Mouse (Mus musculus) MEL (cell line): ENCODE measurements around the gene Sec16a. TPM values are rescaled to one million over a fixed set of nuclear protein-coding genes. Genes with fewer than 3 reads are reported as not detected.

Experiments used
- DNase-seq: peaks from one replicate; pipeline ENCODE4 v3.0.0; 2011; ENCODE audit warnings: low read depth, low spot score
- H3K27ac ChIP-seq: 2 replicates; pipeline ENCODE4 v1.5.1; 2012; ENCODE audit warnings: low read depth, mild to moderate bottlenecking, control low read depth, low read length, moderate library complexity; ENCODE audit not compliant: control insufficient read depth
- H3K27me3 ChIP-seq, 2 experiments: fragments of 150-350 bp in 1 of 2; sonication (generic) in 1 of 2; 2 replicates each; pipeline ENCODE4 v1.6.1; 2012; ENCODE audit warnings: low read length in 2 of 2, mild to moderate bottlenecking in 2 of 2, improper control_type of control experiment in 1 of 2, moderate library complexity in 1 of 2; ENCODE audit not compliant: insufficient read depth in 2 of 2, control insufficient read depth in 1 of 2
- H3K36me3 ChIP-seq, 2 experiments: 2 replicates each; pipeline ENCODE4 v1.6.1; 2012 to 2014; ENCODE audit warnings: low read length in 2 of 2, improper control_type of control experiment in 1 of 2, inconsistent platforms in 1 of 2, mild to moderate bottlenecking in 1 of 2; ENCODE audit not compliant: insufficient read depth in 2 of 2, control insufficient read depth in 1 of 2
- H3K4me1 ChIP-seq, 2 experiments: fragments of 150-350 bp in 1 of 2; sonication (generic) in 1 of 2; 2 replicates each; pipeline ENCODE4 v1.6.1; 2012; ENCODE audit warnings: low read length in 2 of 2, improper control_type of control experiment in 1 of 2, mild to moderate bottlenecking in 1 of 2; ENCODE audit not compliant: insufficient read depth in 2 of 2, control insufficient read depth in 1 of 2
- H3K4me3 ChIP-seq, 2 experiments: fragments of 150-350 bp in 1 of 2; sonication (generic) in 1 of 2; 2 replicates each; pipeline ENCODE4 v1.5.1; 2012; ENCODE audit warnings: low read depth in 2 of 2, low read length in 2 of 2, mild to moderate bottlenecking in 2 of 2, moderate library complexity in 2 of 2, control low read depth in 1 of 2, improper control_type of control experiment in 1 of 2; ENCODE audit not compliant: control insufficient read depth in 1 of 2, insufficient read depth in 1 of 2
- H3K79me2 ChIP-seq: 2 replicates; pipeline ENCODE4 v1.6.1; 2012; ENCODE audit warnings: mild to moderate bottlenecking, low read length, moderate library complexity; ENCODE audit not compliant: control insufficient read depth, poor library complexity, insufficient read depth
- H3K9ac ChIP-seq: 2 replicates; pipeline ENCODE4 v1.6.1; 2012; ENCODE audit warnings: low read depth, mild to moderate bottlenecking, control low read depth, low read length, moderate library complexity; ENCODE audit not compliant: control insufficient read depth, poor library complexity, severe bottlenecking
- H3K9me3 ChIP-seq: fragments of 150-350 bp; sonication (generic); replicated peaks from 2 replicates; pipeline ENCODE4 v1.6.1; 2012; ENCODE audit warnings: mild to moderate bottlenecking, low read length, improper control_type of control experiment, moderate library complexity; ENCODE audit not compliant: insufficient read depth
- BHLHE40 ChIP-seq: IDR thresholded peaks from 2 replicates; pipeline ENCODE4 v1.6.1; 2012; ENCODE audit warnings: low read depth, mild to moderate bottlenecking, inconsistent platforms, low read length, improper control_type of control experiment, borderline replicate concordance
- ELF1 ChIP-seq: IDR thresholded peaks from 2 replicates; pipeline ENCODE4 v1.6.1; 2014; ENCODE audit warnings: low read depth, mild to moderate bottlenecking, inconsistent platforms, low read length, improper control_type of control experiment, moderate library complexity
- ETS1 ChIP-seq: IDR thresholded peaks from 2 replicates; pipeline ENCODE4 v1.6.1; 2012; ENCODE audit warnings: low read depth, mild to moderate bottlenecking, inconsistent platforms, low read length, improper control_type of control experiment, moderate library complexity
- GABPA ChIP-seq: IDR thresholded peaks from 2 replicates; pipeline ENCODE4 v1.6.1; 2012; ENCODE audit warnings: low read depth, mild to moderate bottlenecking, inconsistent platforms, low read length, improper control_type of control experiment, moderate library complexity
- GATA1 ChIP-seq: IDR thresholded peaks from 2 replicates; pipeline ENCODE4 v1.6.1; 2011; ENCODE audit warnings: low read depth, low read length, improper control_type of control experiment
- KAT2A ChIP-seq: conservative IDR thresholded peaks from 2 replicates; pipeline ENCODE4 v1.6.1; 2012; ENCODE audit warnings: low read depth, low read length, improper control_type of control experiment, inconsistent platforms
- MAFK ChIP-seq: IDR thresholded peaks from 2 replicates; pipeline ENCODE4 v1.6.1; 2011; ENCODE audit warnings: low read depth, mild to moderate bottlenecking, low read length, improper control_type of control experiment, borderline replicate concordance
- MAX ChIP-seq: IDR thresholded peaks from 2 replicates; pipeline ENCODE4 v1.6.1; 2011; ENCODE audit warnings: low read length, improper control_type of control experiment
- MYB ChIP-seq: IDR thresholded peaks from 2 replicates; pipeline ENCODE4 v1.6.1; 2011; ENCODE audit warnings: mild to moderate bottlenecking, low read depth, low read length, improper control_type of control experiment
- MYC ChIP-seq: IDR thresholded peaks from 2 replicates; pipeline ENCODE4 v1.6.1; 2011; ENCODE audit warnings: low read depth, mild to moderate bottlenecking, low read length, improper control_type of control experiment, moderate library complexity
- POLR2A ChIP-seq, 2 experiments: IDR thresholded peaks; 2 replicates each; pipeline ENCODE4 v1.6.1; 2011 to 2012; ENCODE audit warnings: low read length in 2 of 2, mild to moderate bottlenecking in 2 of 2, control low read depth in 1 of 2, improper control_type of control experiment in 1 of 2, low read depth in 1 of 2, moderate library complexity in 1 of 2; ENCODE audit not compliant: control insufficient read depth in 1 of 2, insufficient read depth in 1 of 2, poor library complexity in 1 of 2
- POLR2AphosphoS5 ChIP-seq: IDR thresholded peaks from 2 replicates; pipeline ENCODE4 v1.6.1; 2012; ENCODE audit warnings: low read depth, borderline replicate concordance, mild to moderate bottlenecking, inconsistent platforms, low read length, moderate library complexity, mixed read lengths
- SIN3A ChIP-seq: IDR thresholded peaks from 2 replicates; pipeline ENCODE4 v1.6.1; 2012; ENCODE audit warnings: low read length, improper control_type of control experiment, inconsistent platforms
- TAL1 ChIP-seq: IDR thresholded peaks from 2 replicates; pipeline ENCODE4 v1.6.1; 2012; ENCODE audit warnings: mild to moderate bottlenecking, inconsistent platforms, low read length, moderate library complexity, mixed read lengths
- TBP ChIP-seq: IDR thresholded peaks from 2 replicates; pipeline ENCODE4 v1.8.0; 2011; ENCODE audit warnings: low read depth, low read length, improper control_type of control experiment
- USF2 ChIP-seq, 2 experiments: IDR thresholded peaks; 2 replicates each; pipeline ENCODE4 v1.6.1; 2011 to 2012; ENCODE audit warnings: improper control_type of control experiment in 2 of 2, low read length in 2 of 2, borderline replicate concordance in 1 of 2, inconsistent platforms in 1 of 2, low read depth in 1 of 2, mild to moderate bottlenecking in 1 of 2; ENCODE audit not compliant: insufficient read depth in 1 of 2
- polyA plus RNA-seq, 2 experiments: library from polyadenylated mRNA; stranded (reverse) in 1 of 2; unstranded in 1 of 2; fragments of >175 nt in 1 of 2; fragments of >200 nt in 1 of 2; gene quantifications; 2 replicates each; pipeline versions ENCODE4 v1.2.1 to v1.2.4; 2012; ENCODE audit warnings: low replicate concordance in 2 of 2, low read depth in 1 of 2; ENCODE audit not compliant: insufficient read length in 2 of 2, insufficient read depth in 1 of 2, missing spikeins in 1 of 2
- total RNA-seq: library from RNA; depleted of rRNA; stranded (reverse); fragments of 300-350 nt; gene quantifications from 2 replicates; pipeline ENCODE4 v1.2.3, GENCODE M21; 2012

The Sec16a gene
- total and polyA plus RNA-seq, 3 experiments, result 20.3 to 38.0 TPM; not detected in 1

DNA sequence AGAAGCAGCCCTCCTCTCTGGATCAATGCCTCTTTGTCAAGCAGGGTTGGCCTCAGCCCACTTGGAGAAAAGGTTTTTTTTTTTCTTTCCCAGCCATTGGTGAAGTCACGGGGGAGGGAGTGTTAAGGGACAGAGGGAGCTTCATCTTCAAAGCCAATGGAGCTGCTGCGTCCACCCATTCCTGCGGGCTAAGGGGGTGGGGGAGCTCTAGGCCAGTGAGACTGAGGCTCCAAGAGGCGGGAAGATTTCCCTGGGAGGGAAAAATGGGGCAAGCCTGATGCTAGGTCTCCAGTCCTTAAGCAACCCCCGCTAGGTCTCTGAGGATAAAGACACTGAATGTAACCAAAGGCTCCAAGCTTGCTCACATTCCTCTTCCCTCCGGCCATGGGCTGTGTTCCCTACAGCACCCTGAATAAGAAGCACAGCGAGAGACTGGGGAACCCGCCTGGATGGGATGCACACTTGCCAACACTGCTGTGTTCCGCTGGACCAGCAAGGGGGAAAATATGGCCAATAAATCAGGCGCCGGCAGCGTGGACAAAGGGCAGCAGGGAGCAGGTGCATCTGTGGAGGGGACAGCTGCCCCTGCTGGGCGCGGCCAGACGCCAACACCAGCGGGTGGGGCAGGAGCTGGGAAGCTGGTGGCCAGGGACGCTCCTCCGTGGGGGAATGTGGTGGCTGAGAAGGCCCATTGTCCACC is 42.5 kb upstream of the Sec16a start:
- TF ChIP-seq GABPA (no peak), TAL1 (no peak), TBP (no peak), GATA1 (no peak), SIN3A (no peak), MYC (no peak), MAX (no peak), MYB (no peak), POLR2AphosphoS5 (no peak), MAFK (no peak), BHLHE40 (no peak), POLR2A (IDR thresholded peaks at IDR 0.05; ENCODE audit: control insufficient read depth in 1 of 2, insufficient read depth in 1 of 2, low read depth in 1 of 2, low read length in 2 of 2, poor library complexity in 1 of 2) (no peak)
- H3K9me3 ChIP-seq, result no peaks in the 10 kb centered on the region
- H3K79me2 ChIP-seq, result no peaks in the 10 kb centered on the region
- DNase-seq, result no peak
- H3K4me1 ChIP-seq, result peaks cover 0 to 3% of the 10 kb centered on the region in 2 experiments; a peak in 2 of 4 replicates
- no peak overlapping the region for H3K4me3 ChIP-seq
- no peaks in the 10 kb centered on the region; a peak in 1 of 4 replicates for H3K36me3 ChIP-seq
- no peak overlapping the region for H3K27ac ChIP-seq
- H3K27me3 ChIP-seq, result 0 out of 4 replicates have a peak, but pooled peaks cover 0 to 3% of the 10 kb centered on the region in 2 experiments
- H3K9ac ChIP-seq, result no peak overlapping the region

DNA sequence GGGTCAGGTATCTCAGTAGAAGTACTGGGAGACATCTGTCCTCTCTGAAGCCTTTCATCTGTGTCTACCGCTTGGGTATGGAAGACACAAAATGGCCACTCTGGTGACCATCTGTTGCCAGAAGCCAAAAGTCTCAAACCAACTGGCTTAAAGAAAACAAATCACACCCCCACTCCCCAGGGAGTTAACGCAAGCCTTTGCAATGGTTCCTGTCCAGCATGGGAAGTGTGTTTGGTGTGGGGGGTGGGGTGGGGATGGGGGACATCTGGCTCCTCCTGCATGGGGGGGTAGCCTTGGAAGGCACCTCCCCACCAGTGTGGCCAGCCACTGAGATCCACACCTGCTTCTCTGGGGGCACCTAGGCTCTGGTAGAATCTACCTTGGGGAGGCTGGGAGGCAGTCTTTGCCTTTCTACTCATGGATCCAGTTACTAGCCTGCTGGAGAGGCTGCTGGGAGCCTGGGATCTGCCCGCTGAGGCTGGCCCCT is 41.9 kb upstream of the Sec16a start:
- Histone ChIP-seq H3K9me3 (no peaks in the 10 kb centered on the region), H3K79me2 (no peaks in the 10 kb centered on the region), H3K36me3 (no peaks in the 10 kb centered on the region; a peak in 1 of 4 replicates), H3K27ac (no peak overlapping the region), H3K4me3 (no peak overlapping the region), H3K4me1 (peaks cover 0 to 3% of the 10 kb centered on the region in 2 experiments; a peak in 2 of 4 replicates), H3K9ac (no peak overlapping the region)
- no peak for DNase-seq
- TF ChIP-seq GABPA, result no peak
- no peak for TF ChIP-seq ELF1
- no peak for TF ChIP-seq TBP
- no peak for TF ChIP-seq ETS1
- TF ChIP-seq KAT2A, result no peak
- no peak for TF ChIP-seq USF2 (IDR thresholded peaks at IDR 0.05; ENCODE audit: borderline replicate concordance in 1 of 2, insufficient read depth in 1 of 2, low read depth in 1 of 2, low read length in 2 of 2)
- TF ChIP-seq, all 39 proteins: peak for 0
- H3K27me3 ChIP-seq, result 0 out of 4 replicates have a peak, but pooled peaks cover 0 to 3% of the 10 kb centered on the region in 2 experiments
